Mouse (Mus musculus) embryonic fibroblast, embryonic 13.5 days (primary cell): ENCODE results near the gene Atp5k. TPM values are rescaled to one million over a fixed set of nuclear protein-coding genes. Genes with fewer than 3 reads are reported as not detected.

ENCODE experiments used
- H3K27ac ChIP-seq: 2 replicates; pipeline ENCODE4 v1.5.1; 2012; ENCODE audit warnings: low read length, control low read depth, inconsistent platforms; ENCODE audit not compliant: insufficient read depth
- H3K4me1 ChIP-seq: 2 replicates; pipeline ENCODE4 v1.6.1; 2011; ENCODE audit warnings: low read length; ENCODE audit not compliant: control insufficient read depth, insufficient read depth
- H3K4me3 ChIP-seq: 2 replicates; pipeline ENCODE4 v1.5.1; 2011; ENCODE audit warnings: mild to moderate bottlenecking, control low read depth, low read length; ENCODE audit not compliant: insufficient read depth
- CTCF ChIP-seq: IDR thresholded peaks from 2 replicates; pipeline ENCODE4 v1.5.1; 2011; ENCODE audit warnings: mild to moderate bottlenecking, control low read depth, low read length, moderate library complexity, borderline replicate concordance; ENCODE audit not compliant: insufficient read depth
- POLR2A ChIP-seq: IDR thresholded peaks from 2 replicates; pipeline ENCODE4 v1.6.1; 2011; ENCODE audit warnings: low read depth, mild to moderate bottlenecking, control low read depth, low read length, moderate library complexity
- polyA plus RNA-seq: library from polyadenylated mRNA; stranded (reverse); fragments of >200 nt; gene quantifications from 2 replicates; pipeline ENCODE4 v1.2.4, GENCODE M21; 2011; ENCODE audit warnings: low read depth; ENCODE audit not compliant: missing spikeins, insufficient read length

Atp5k gene
- 264 and 289 TPM in 2 replicates for polyA plus RNA-seq

- no peaks in the 10 kb centered on the region for H3K4me1 ChIP-seq
- peak; percentile 80 for TF ChIP-seq CTCF
- TF ChIP-seq POLR2A = peak; percentile 82
- H3K4me3 ChIP-seq = peak within 1 kb of the TSS; percentile 96
- H3K27ac ChIP-seq = no peak within 1 kb of the TSS
These were observed at the start of gene Atp5k for GRCm38 (mm10) chr5:108433804-108434587. Gene Atp5k, minus strand, starts transcription at chr5:108434448.

DNA sequence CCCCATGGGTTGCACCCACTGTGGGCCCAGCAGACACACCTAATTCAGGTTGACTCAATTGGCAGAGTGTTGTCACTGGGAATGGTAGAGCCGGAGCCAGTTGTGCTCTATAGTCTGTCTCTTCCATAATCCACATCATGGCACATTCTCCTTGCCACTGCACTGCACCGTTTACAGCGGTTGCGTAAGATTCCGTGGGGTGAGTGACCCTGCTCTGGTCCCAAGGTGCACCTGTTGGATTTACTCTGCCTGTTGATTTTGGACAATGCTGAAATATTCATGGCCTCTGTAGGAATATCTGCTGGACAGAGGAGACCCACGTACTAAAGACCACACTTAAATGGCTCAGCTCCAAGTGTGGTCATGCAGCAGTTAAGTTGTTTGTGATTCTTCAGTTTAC lies 48.8 kb upstream of the Atp5k start:
- no peak for TF ChIP-seq POLR2A
- no peak for TF ChIP-seq CTCF
- no peak overlapping the region for H3K27ac ChIP-seq
- H3K4me1 ChIP-seq = no peaks in the 10 kb centered on the region
- H3K4me3 ChIP-seq = no peak overlapping the region

DNA sequence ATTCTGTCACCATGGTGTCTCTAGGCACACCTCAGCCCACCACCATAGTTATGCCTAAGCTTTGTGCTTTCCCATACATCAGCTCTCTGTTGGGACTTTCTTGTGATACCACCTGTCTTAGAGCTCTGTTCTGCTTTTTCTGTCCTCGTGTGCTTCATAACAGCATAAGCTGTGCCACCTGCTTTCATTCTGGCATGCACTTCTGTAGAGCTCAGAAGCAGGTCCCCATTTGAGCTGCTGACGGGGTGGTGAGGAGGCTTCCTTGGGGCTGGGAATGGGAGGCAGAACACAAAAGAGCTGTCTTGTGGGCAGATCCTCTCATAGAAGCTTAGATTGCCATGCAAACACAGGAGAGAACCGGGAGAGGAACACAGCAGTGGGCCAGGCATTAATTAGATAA lies 41.7 kb upstream of the Atp5k start:
- no peak overlapping the region for H3K27ac ChIP-seq
- TF ChIP-seq CTCF (no peak), POLR2A (no peak)
- H3K4me3 ChIP-seq = no peak overlapping the region
- H3K4me1 ChIP-seq = no peaks in the 10 kb centered on the region

DNA sequence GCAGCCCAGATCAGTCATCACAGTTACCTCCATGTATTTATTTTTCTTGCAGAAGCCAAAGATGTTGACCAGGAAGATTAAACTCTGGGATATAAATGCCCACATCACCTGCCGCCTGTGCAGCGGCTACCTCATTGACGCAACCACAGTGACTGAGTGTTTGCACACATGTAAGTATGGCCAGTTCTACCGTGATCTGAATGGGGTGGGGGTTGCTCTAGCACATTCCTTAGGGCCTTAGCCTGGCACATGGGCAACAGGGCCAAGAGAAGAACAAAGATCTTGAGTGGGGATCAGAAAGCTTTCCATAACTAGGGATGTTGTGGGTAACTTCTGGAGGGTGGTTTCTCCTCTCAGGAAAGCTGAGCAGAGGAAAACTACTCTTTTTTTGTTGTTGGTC lies 39.5 kb upstream of the Atp5k start:
- no peak overlapping the region for H3K4me3 ChIP-seq
- no peak for TF ChIP-seq POLR2A
- no peak for TF ChIP-seq CTCF
- no peaks in the 10 kb centered on the region for H3K4me1 ChIP-seq
- H3K27ac ChIP-seq = no peak overlapping the region

DNA sequence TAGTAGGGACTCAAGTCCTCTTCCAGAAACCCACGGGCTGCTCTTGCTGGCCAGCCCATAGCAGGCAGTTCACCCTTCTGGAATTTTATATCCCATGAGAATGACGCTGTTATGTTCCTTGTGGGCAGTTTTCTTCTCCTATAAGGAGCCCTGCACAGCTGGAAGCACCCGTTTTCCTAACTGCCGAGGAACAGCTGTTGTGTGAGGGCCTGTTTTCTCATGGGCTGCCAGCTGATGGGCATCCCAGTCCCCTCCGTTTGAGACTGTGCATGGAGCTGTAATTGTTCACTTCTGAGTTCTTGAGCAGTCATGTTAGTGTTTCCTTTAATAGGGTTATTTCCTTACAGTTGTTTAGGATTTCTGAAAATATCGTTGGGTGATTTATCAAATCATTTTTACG lies 35.4 kb upstream of the Atp5k start:
- TF ChIP-seq CTCF (no peak), POLR2A (no peak)
- no peak overlapping the region for H3K27ac ChIP-seq
- H3K4me1 ChIP-seq = no peaks in the 10 kb centered on the region
- H3K4me3 ChIP-seq = no peak overlapping the region

GRCm38 (mm10) chr5:108466647-108467046 lies 32.4 kb upstream of the Atp5k start:
- Histone ChIP-seq H3K4me3 (no peak overlapping the region), H3K4me1 (peaks cover 6% of the 10 kb centered on the region), H3K27ac (no peak overlapping the region)
- TF ChIP-seq CTCF (no peak), POLR2A (no peak)

GRCm38 (mm10) chr5:108465131-108465891 lies 31.1 kb upstream of the Atp5k start:
- H3K4me1 ChIP-seq = peaks cover 6% of the 10 kb centered on the region
- no peak overlapping the region for H3K4me3 ChIP-seq
- TF ChIP-seq POLR2A (no peak), CTCF (no peak)
- H3K27ac ChIP-seq = no peak overlapping the region

DNA sequence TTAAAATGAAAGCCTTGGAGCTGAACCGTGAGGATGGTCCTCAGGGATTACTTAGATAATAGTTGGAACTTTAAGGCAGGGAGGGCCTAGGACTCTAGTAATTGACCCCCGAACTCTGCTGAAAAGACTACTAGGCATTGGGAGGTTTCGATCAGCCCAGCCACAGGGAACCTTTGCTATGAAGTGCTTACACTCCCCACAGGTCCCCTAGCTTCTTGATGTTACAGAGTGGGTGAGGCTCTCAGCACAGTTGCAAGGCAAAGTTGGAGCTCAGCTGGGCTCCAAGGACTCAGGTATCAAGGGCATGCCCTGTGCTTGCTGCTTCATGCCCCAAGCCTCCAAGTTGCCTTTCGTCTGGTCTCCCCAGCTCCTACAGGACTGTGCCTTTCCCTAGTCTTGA lies 28.2 kb upstream of the Atp5k start:
- Histone ChIP-seq H3K27ac (no peak overlapping the region), H3K4me3 (peak overlapping the region; percentile 97), H3K4me1 (peaks cover 6% of the 10 kb centered on the region)
- no peak for TF ChIP-seq POLR2A
- TF ChIP-seq CTCF = no peak

DNA sequence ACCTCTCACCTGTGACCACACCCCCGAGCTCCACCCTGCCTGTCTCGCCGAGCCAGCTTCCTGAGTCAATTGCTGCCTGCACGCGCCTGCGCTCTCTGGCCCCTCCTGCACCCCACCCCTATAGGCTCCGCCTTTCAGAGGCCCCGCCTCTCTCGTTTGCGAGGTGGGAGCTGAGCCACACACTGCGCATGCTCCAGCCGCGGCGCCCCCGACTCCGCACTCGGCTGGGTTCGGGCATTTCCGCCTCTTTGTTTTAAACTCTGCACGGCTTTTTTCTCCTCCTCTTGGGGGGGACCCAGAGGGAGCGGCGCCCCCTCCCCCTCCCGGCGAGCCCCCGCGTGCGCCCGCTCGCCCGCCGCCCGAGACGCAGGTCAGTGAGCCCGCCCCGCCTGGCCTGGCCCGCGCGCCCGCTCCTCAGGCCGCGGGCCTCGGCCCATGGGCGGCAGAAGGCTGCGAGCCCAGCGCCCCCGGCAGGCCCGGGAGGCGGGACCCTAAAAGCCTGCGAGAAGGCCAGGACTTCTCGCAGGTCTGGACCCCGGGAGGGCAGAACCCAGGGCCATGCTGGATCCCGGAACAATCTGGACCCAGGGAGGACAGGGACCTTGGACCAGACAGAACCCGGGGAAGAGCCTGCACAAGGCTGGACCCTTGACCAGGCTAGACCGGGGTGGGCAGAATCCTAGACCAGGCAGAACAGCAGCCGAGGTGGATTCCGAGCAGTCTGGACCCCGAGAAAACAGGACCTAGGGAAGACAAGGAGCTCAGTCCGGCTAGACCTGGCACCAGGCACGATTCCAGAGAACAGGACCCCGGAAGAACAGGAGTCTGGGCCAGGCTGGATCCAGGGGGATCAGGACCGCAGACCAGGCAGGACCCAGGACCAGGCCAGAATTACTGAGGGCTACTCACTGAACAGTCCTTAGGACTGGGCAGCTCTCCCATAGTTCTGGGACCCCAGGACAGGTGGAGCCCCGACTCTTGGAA lies 27.1 kb upstream of the Atp5k start, which contains the start of gene Pcgf3:
TSS of gene Pcgf3 (plus strand) at position 151 of the 984 bp plus-strand sequence.
- peaks cover 6% of the 10 kb centered on the region for H3K4me1 ChIP-seq
- TF ChIP-seq POLR2A (peak; percentile 72), CTCF (no peak)
- H3K4me3 ChIP-seq = peak within 1 kb of the TSS; percentile 97
- H3K27ac ChIP-seq = 0 out of 2 replicates have a peak within 1 kb of the TSS, but pooled peaks have one; percentile 4
